Mouse (Mus musculus) regulatory T cell (primary cell): ENCODE measurements around the gene Agtpbp1.

Experiments used
- in situ Hi-C: fragments of 300-600 bp; cut with MboI, MseI; formaldehyde crosslinking; loops from one replicate; pipeline ENCODE4 v1.15.1; 2025; ENCODE audit warnings: high pct_unique_total_duplicates

Agtpbp1 gene

DNA sequence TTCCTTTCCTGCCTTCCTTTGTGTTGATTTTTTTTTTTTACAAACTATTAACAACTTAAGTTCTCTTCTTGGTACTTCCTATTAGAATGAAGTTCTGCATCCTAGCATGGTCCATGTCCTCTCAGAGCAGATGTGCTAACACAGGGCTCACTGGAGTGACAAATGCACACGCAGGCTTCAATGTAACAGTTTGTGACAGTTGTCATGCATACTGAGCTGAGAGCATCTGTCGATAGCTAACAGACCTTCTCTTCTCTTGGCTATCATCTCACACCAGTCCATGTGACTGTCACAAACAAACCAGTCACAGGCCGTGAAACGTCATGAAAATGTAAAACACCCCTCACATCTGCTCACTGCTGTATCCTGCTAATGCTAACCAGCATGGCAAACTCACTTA lies 50.7 kb downstream of the Agtpbp1 start:
- in situ Hi-C loops = no loop called here

- in situ Hi-C loops = no loop called here
Observed at GRCm38 (mm10) chr13:59533331-59533730, 51.7 kb downstream of the Agtpbp1 start.

DNA sequence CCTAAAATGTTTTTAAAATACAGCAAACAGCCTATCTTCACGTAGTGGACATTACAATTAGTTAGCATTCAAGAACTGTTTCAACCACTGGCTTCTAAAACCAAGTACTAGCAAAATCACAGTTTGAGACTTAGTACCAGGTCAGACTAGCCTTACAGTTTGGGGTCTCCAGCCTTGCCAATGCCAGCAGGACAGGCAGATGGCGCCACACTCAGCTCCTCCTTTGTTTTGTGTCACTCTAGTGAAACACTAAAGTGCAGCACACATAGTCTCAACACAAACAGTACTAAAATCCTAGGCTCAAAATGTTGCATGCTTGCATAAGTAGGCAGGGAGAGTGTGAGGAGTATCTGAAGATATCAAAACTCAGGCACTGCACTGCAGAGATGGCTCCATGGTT lies 53.8 kb downstream of the Agtpbp1 start:
- in situ Hi-C loops = no loop called here

- in situ Hi-C loops = no loop called here
Observed at GRCm38 (mm10) chr13:59530491-59530890, 54.5 kb downstream of the Agtpbp1 start.

DNA sequence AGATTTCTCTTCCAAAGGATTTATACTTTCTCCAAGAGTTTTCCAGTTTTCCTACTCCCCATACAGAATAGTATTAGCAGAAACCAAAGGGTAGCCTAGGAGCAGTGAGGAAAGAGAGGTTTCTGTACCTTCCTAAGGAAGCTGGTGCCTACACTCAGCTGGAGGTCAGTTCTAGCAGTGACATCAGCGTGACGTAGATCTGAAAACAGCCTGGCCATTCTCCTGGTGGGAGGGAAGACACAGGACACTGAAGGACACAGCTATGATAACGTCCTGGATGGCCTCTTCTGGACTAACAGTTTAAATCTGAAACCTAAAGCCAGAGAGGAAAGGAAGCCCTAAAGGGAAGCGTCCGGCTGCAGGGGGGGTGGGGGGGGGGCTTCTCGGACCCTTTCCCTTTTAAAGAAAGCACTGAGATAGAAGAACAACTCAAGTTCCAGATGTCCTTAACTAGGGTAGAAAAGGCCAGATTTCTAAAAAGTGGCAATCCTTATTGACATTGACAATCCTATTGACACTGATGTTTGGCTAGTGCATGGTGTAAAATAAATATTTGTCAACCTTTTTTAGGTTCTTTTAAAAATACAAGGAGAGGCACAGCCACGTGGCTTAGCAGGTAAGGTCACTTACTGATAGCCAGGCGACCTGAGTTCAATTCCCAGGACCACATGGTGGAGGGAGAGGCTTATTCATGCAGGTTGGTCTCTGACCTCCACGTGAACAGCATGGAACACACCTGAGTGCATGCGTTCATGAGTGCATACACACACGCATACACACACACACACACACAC lies 63.6 kb downstream of the Agtpbp1 start:
- in situ Hi-C loops = no loop called here

- in situ Hi-C loops = no loop called here
Observed at GRCm38 (mm10) chr13:59520834-59521233, 64.2 kb downstream of the Agtpbp1 start.

- in situ Hi-C loops = no loop called here
Observed at GRCm38 (mm10) chr13:59519479-59519878, 65.5 kb downstream of the Agtpbp1 start.

GRCm38 (mm10) chr13:59518016-59518415 lies 67.0 kb downstream of the Agtpbp1 start:
- in situ Hi-C loops = no loop called here

- in situ Hi-C loops = no loop called here
Observed at GRCm38 (mm10) chr13:59515074-59515473, 70.0 kb downstream of the Agtpbp1 start.

DNA sequence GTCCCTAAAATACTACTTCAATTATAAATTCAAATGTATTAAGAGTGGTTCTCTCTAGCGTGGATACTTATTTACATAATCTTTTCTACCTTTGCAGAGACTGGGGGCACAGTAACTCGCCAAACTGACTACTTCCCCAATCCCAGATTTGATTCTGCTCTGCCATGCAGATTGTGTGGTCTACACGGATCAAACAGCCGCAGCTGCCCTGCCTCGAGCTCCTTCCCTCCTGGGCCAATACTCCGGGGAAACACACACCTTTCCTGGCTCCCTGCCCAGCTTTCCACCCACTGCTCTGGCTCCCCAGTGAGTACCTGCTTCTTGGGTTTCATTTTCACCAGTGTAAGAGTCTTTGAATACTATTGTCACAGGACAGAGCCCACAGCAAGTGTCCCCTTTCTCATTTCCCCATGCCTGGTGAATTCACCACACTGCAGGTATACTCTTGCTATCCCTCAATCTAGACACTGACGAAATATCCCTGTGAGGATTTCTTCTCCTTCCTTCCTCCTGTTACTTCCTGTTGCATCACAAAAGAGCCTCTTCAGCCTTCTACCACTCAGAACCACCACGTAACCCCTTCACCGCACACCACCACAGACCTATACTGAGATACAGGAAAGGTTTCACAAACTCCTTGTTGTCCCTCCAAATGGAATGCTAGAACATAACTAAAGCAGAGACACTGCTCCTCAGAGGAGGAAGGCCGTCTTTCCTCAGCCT lies 75.2 kb downstream of the Agtpbp1 start:
- in situ Hi-C loops = no loop called here

DNA sequence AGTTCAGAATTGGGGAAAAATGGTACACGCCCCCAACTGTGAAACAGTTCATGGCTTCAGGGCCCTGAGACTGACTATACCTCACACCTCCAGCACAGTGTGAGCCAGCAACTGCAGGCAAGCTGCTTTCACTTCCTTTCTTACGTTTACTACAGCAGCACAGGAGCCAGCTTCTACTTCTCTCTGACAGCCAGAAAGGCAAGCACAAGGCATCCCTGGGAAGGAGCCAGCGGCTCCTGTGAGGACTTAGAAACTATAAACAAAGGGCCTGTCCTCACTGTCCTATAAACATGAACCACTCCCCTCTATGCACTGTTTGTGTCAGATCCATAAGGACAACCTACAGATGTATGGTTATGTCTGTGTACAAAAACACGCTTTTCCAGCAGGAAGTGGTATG lies 76.4 kb downstream of the Agtpbp1 start:
- in situ Hi-C loops = no loop called here

GRCm38 (mm10) chr13:59506450-59506849 lies 78.6 kb downstream of the Agtpbp1 start:
- in situ Hi-C loops = no loop called here

- in situ Hi-C loops = no loop called here
Observed at GRCm38 (mm10) chr13:59505867-59506266, 79.2 kb downstream of the Agtpbp1 start.

GRCm38 (mm10) chr13:59503581-59503980 lies 81.4 kb downstream of the Agtpbp1 start:
- in situ Hi-C loops = no loop called here

- in situ Hi-C loops = no loop called here
Observed at GRCm38 (mm10) chr13:59499831-59500230, 85.2 kb downstream of the Agtpbp1 start.

DNA sequence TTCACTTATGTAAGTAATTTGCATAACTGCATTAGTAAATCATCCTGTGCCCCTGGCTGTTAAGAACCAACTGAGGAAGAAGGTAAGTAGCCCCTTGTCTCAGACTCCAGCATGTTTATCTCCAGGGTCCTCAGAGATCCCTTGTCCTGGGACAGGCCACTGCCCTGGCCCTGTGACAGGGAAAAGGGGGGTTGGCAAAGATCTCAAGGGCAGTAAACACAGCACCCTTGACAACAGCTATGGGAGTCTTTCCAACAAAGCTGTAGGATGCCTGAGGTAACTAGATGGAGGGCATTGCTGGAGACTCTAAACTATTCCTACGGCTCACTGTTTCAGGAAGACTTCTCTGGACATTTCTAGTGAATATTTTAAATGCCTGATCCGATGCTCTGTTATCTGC lies 85.7 kb downstream of the Agtpbp1 start:
- in situ Hi-C loops = no loop called here

GRCm38 (mm10) chr13:59498191-59498590 lies 86.8 kb downstream of the Agtpbp1 start:
- in situ Hi-C loops = no loop called here

- in situ Hi-C loops = no loop called here
Observed at GRCm38 (mm10) chr13:59495839-59496238, 89.2 kb downstream of the Agtpbp1 start.

DNA sequence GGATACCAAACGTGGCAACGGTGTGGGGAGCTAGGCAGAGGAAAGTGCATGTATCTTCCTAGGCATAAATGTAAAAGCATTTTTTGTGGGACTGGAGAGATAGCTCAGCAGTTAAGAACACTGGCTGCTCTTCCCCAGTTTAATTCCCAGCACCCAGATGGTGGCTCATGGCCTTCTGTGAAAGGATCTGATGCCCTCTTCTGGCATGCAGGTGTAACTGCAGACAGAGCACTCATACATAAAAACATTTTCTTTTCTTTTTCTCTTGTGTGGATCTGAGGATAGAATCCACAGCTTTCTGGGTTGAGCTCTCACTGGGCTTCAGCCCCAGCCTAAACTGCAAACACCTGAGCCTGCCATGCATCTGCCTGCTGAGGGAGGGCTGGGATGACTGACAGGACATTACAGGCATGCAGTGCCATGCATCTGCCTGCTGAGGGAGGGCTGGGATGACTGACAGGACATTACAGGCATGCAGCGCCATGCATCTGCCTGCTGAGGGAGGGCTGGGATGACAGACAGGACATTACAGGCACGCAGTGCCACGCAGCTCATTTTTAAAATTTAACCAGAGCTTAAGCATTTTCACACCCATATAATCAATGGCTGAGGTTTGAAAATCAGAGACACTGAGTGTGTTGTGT lies 90.3 kb downstream of the Agtpbp1 start:
- in situ Hi-C loops = no loop called here

GRCm38 (mm10) chr13:59490726-59491125 lies 94.3 kb downstream of the Agtpbp1 start:
- in situ Hi-C loops = no loop called here

DNA sequence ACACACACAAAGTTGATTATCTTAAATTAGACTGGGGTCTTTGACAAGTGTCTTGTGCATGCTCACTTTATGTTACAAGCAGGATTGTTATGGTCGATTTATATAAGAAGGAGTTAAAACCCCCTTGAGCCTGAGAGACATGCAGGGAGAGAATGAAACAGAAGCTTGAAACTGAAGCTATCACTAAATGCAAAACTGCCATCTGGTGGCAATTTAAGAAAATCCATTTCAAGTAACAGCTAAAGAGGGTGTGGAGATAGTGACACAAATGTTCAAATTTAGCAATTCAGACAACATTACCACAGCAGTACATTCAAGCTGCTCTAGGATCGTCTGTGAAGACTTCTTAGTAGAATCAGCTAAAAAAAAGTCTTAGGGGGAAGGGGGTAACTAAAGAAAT lies 95.9 kb downstream of the Agtpbp1 start:
- in situ Hi-C loops = no loop called here

DNA sequence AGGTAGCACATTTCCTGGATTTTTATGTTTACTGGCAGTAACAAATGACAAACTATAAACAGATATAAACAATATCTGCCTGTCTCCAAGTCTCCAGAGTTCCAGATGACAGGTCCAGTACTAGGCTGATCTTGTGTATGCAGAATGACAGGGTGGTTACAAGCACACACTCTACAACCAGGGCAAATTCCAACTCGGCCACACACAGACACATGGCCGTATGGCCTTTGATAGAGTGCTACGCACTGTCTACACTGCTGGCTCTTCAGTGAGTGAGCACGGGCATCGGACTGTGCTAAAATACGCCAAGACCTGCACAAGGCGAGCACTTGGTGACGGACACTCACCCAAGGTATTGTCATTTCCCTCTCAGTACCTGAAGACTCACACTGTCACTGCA lies 97.7 kb downstream of the Agtpbp1 start:
- in situ Hi-C loops = no loop called here

DNA sequence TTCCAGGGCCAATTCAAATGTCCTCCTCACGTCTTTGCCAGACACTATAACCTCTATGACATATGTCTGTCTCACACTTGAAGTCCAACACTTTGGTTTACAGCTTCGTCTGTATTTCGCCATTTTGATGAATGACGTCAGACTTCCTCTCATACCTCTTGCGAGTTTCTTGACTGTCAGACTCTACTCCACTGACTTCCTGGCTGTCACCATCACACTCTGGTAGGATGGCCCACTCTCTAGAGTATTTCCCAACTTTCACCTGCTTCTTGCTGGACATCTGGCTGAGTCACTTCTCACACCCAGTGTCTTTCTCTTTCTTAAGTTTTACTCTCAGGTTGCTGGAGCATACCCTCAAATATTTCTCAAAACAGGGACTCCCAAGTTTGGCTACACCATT lies 98.8 kb downstream of the Agtpbp1 start:
- in situ Hi-C loops = no loop called here
